11 mouse cellular contexts compared by ENCODE assay signal in the genomic region with DNA sequence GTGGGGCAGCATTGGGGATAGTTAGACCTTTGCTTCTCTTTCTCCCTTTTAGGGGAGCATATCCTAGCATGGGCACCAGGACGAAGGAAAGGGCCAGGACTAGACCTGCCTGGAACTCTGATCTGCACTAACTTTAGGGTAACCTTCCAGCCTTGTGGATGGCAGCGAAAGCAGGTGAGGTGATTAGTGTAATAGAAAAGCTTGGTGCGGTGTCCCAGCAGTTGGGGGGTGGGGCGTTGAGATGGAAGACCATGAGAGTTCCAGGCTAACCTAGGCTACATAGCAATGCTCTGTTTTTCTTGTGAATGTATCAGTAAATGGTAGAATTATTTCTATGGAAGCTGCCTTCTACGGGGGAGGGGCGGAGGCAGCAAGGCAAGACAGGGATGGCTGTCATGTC. TPM values are rescaled to one million over a fixed set of nuclear protein-coding genes. Genes with fewer than 3 reads are reported as not detected.
DNase-seq lines count a peak whose midpoint lies in the region; ATAC-seq and TF ChIP-seq lines count a peak whose summit lies in the region.
"Had no signal": no experiment of that assay in that cellular context is flagged by ENCODE, and none has a peak within 500 bp of the region (broad histone marks: within the 10 kb centered on the region; RNA-seq: fewer than 3 reads in every experiment).

No protein-coding gene starts in this region.

- peak overlapping the region; percentile 88 for H3K27ac ChIP-seq in gastrocnemius, adult 2 months
- no peak overlapping the region for H3K27ac ChIP-seq in liver, embryonic 13.5 days
- H3K27ac ChIP-seq in liver, embryonic 12.5 days: no peak overlapping the region
- peak overlapping the region; percentile 93; the same call in 1 of the 2 replicates for H3K27ac ChIP-seq in embryonic facial prominence, embryonic 13.5 days
- no peak overlapping the region for H3K27ac ChIP-seq in limb, embryonic 14.5 days (replicated peaks; ENCODE audit: low read depth, low read length)

- H3K4me3 ChIP-seq in gastrocnemius, adult 2 months: peak overlapping the region; percentile 77
- H3K4me3 ChIP-seq in liver, embryonic 13.5 days (replicated peaks): no peak overlapping the region
- no peak overlapping the region for H3K4me3 ChIP-seq in liver, embryonic 12.5 days
- peak overlapping the region; percentile 63 for H3K4me3 ChIP-seq in embryonic facial prominence, embryonic 13.5 days
- H3K4me3 ChIP-seq in limb, embryonic 14.5 days (replicated peaks; ENCODE audit: low read length): peak overlapping the region; percentile 54

- TF ChIP-seq POLR2A in limb, embryonic 14.5 days (IDR thresholded peaks at IDR 0.05; ENCODE audit: borderline replicate concordance, extremely low read depth, insufficient read depth, insufficient read length): no peak

- H3K27me3 ChIP-seq in liver, embryonic 13.5 days: peaks cover 54% of the 10 kb centered on the region
- peaks cover 59% of the 10 kb centered on the region for H3K27me3 ChIP-seq in liver, embryonic 12.5 days (replicated peaks)
- H3K27me3 ChIP-seq in embryonic facial prominence, embryonic 13.5 days: no peaks in the 10 kb centered on the region
- H3K27me3 ChIP-seq in limb, embryonic 14.5 days (ENCODE audit: control insufficient read depth, insufficient read depth, low read length): no peaks in the 10 kb centered on the region
- H3K27me3 ChIP-seq: Patski had no signal

- H3K9ac ChIP-seq in liver, embryonic 13.5 days: no peak overlapping the region
- no peak overlapping the region for H3K9ac ChIP-seq in liver, embryonic 12.5 days
- H3K9ac ChIP-seq in embryonic facial prominence, embryonic 13.5 days: peak overlapping the region; percentile 82
- H3K9ac ChIP-seq in limb, embryonic 14.5 days (ENCODE audit: low read depth, low read length, severe bottlenecking): no peak overlapping the region; the same call in 1 of the 2 replicates

- H3K4me2 ChIP-seq in liver, embryonic 13.5 days: peak overlapping the region; percentile 51; the same call in 1 of the 2 replicates
- H3K4me2 ChIP-seq in liver, embryonic 12.5 days: no peak overlapping the region
- H3K4me2 ChIP-seq in embryonic facial prominence, embryonic 13.5 days: peak overlapping the region; percentile 88
- H3K4me2 ChIP-seq in limb, embryonic 14.5 days (replicated peaks; ENCODE audit: low read depth, low read length, severe bottlenecking): peak overlapping the region; percentile 77

- no peak for TF ChIP-seq CTCF in gastrocnemius, adult 2 months (IDR thresholded peaks at IDR 0.05)

- no peak for ATAC-seq in liver, embryonic 13.5 days (ENCODE audit: low read depth)
- ATAC-seq in liver, embryonic 12.5 days: no peak
- ATAC-seq in embryonic facial prominence, embryonic 13.5 days (ENCODE audit: insufficient number of reproducible peaks, insufficient read depth, low FRiP score, low TSS enrichment, low read depth): no peak
- no peak for ATAC-seq in limb, embryonic 14.5 days (ENCODE audit: low FRiP score, low read depth)
- no peak for ATAC-seq in granulocyte monocyte progenitor cell, adult 5-6 weeks (replicated peaks; ENCODE audit: poor library complexity, severe bottlenecking)
- no peak for ATAC-seq in CD4-positive, CD25-positive, alpha-beta regulatory T cell, adult 4 months
- ATAC-seq: Patski had no signal

- H3K4me1 ChIP-seq in liver, embryonic 13.5 days (replicated peaks): peaks cover 21% of the 10 kb centered on the region; the same call in 1 of the 2 replicates
- H3K4me1 ChIP-seq in liver, embryonic 12.5 days: peaks cover 16% of the 10 kb centered on the region
- peaks cover 29% of the 10 kb centered on the region for H3K4me1 ChIP-seq in embryonic facial prominence, embryonic 13.5 days
- peaks cover 17% of the 10 kb centered on the region for H3K4me1 ChIP-seq in limb, embryonic 14.5 days (ENCODE audit: control insufficient read depth, insufficient read depth, low read length)

- intact Hi-C loops in gastrocnemius, adult 2 months (cut with DNase I): no loop called here
- intact Hi-C loops in gastrocnemius, postnatal 14 days (cut with DNase I; ENCODE audit: low total_unique reads): no loop called here

- 73% methylated on average over 6 of the region's 6 CpGs for WGBS in liver, embryonic 13.5 days (ENCODE audit: insufficient replicate concordance)
- WGBS in liver, embryonic 12.5 days (ENCODE audit: insufficient replicate concordance): 77% methylated on average over 6 of the region's 6 CpGs
- 89% methylated on average over 6 of the region's 6 CpGs for WGBS in embryonic facial prominence, embryonic 13.5 days
- WGBS in limb, embryonic 14.5 days: 88% methylated on average over 6 of the region's 6 CpGs

- no peaks in the 10 kb centered on the region for H3K36me3 ChIP-seq in liver, embryonic 13.5 days
- no peaks in the 10 kb centered on the region for H3K36me3 ChIP-seq in liver, embryonic 12.5 days
- peaks cover 21% of the 10 kb centered on the region for H3K36me3 ChIP-seq in embryonic facial prominence, embryonic 13.5 days
- H3K36me3 ChIP-seq in limb, embryonic 14.5 days (ENCODE audit: control insufficient read depth, insufficient read depth, low read length): peaks cover 5% of the 10 kb centered on the region; the same call in 1 of the 2 replicates

- no peaks in the 10 kb centered on the region for H3K9me3 ChIP-seq in liver, embryonic 13.5 days (replicated peaks)
- H3K9me3 ChIP-seq in liver, embryonic 12.5 days (replicated peaks): no peaks in the 10 kb centered on the region
- no peaks in the 10 kb centered on the region for H3K9me3 ChIP-seq in embryonic facial prominence, embryonic 13.5 days
- no peaks in the 10 kb centered on the region for H3K9me3 ChIP-seq in limb, embryonic 14.5 days (ENCODE audit: control insufficient read depth, low read length)

- no peak for DNase-seq in gastrocnemius, adult 2 months
- no peak for DNase-seq in gastrocnemius, postnatal 14 days
- DNase-seq in liver, embryonic 13.5 days: no peak
- DNase-seq in limb, embryonic 14.5 days (ENCODE audit: low spot score): no peak
- DNase-seq: adrenal gland, postnatal 10 days had no signal

RNA-seq across cellular contexts. Expression of gene Mtmr11, which starts 1.2 kb away (rescaled TPM):
- total RNA-seq in gastrocnemius, adult 2 months (2021): 1 to 10 TPM; 1.9 to 2.5 TPM
- 1 to 10 TPM; 4.1 to 5.2 TPM for total RNA-seq in gastrocnemius, postnatal 14 days (2021)
- polyA plus RNA-seq in liver, embryonic 13.5 days (2015; fragmentation: Nextera tagmentation; extraction: Ambion mirVana): 1.9 and 2.2 TPM in 2 replicates
- polyA plus RNA-seq in liver, embryonic 12.5 days (2016; fragmentation: Nextera tagmentation; extraction: Ambion mirVana): 2.4 and 3.9 TPM in 2 replicates
- polyA plus RNA-seq in embryonic facial prominence, embryonic 13.5 days (2015; fragmentation: Nextera tagmentation; extraction: Ambion mirVana): 37.3 and 38.2 TPM in 2 replicates
- polyA plus RNA-seq in limb, embryonic 14.5 days (2012; rRNA removed): 42.9 and 44.9 TPM in 2 replicates
- polyA plus RNA-seq in limb, embryonic 14.5 days (2014; fragmentation: Nextera tagmentation; extraction: Ambion mirVana): 27.5 and 34.1 TPM in 2 replicates
- not detected in 2 replicates for total RNA-seq in granulocyte monocyte progenitor cell, adult 5-6 weeks (2014; fragmentation: Nextera tagmentation)
- total RNA-seq in granulocyte monocyte progenitor cell, adult 5-6 weeks (2017): 2.6 TPM in 1 of 2 replicates, not detected in the other
- polyA plus RNA-seq in CD4-positive, CD25-positive, alpha-beta regulatory T cell, adult 4 months (2017; shearing (Covaris generic)): 1 to 10 TPM; 2.3 to 2.4 TPM
- total RNA-seq: hematopoietic stem cell, adult 5-6 weeks had no signal

RNA-seq across cellular contexts. Expression of gene Sf3b4, which starts 9.1 kb away (rescaled TPM):
- 10 to 100 TPM; 11.0 to 11.7 TPM for total RNA-seq in gastrocnemius, adult 2 months (2021)
- total RNA-seq in gastrocnemius, postnatal 14 days (2021): 10 to 100 TPM; 10.3 to 13.2 TPM
- 103 and 110 TPM in 2 replicates for polyA plus RNA-seq in liver, embryonic 13.5 days (2015; fragmentation: Nextera tagmentation; extraction: Ambion mirVana)
- polyA plus RNA-seq in liver, embryonic 12.5 days (2016; fragmentation: Nextera tagmentation; extraction: Ambion mirVana): 135 and 142 TPM in 2 replicates
- polyA plus RNA-seq in embryonic facial prominence, embryonic 13.5 days (2015; fragmentation: Nextera tagmentation; extraction: Ambion mirVana): 163 and 184 TPM in 2 replicates
- polyA plus RNA-seq in limb, embryonic 14.5 days (2012; rRNA removed): 126 and 185 TPM in 2 replicates
- polyA plus RNA-seq in limb, embryonic 14.5 days (2014; fragmentation: Nextera tagmentation; extraction: Ambion mirVana): 173 and 179 TPM in 2 replicates
- total RNA-seq in granulocyte monocyte progenitor cell, adult 5-6 weeks (2014; fragmentation: Nextera tagmentation): 94.6 and 123 TPM in 2 replicates
- total RNA-seq in granulocyte monocyte progenitor cell, adult 5-6 weeks (2017): 18.4 and 22.7 TPM in 2 replicates
- 10 to 100 TPM; 53.4 to 58.5 TPM for polyA plus RNA-seq in CD4-positive, CD25-positive, alpha-beta regulatory T cell, adult 4 months (2017; shearing (Covaris generic))

RNA-seq across cellular contexts. Expression of gene Sv2a, which starts 17.9 kb away (rescaled TPM):
- total RNA-seq in gastrocnemius, adult 2 months (2021): under 1 TPM; 0.25 to 0.26 TPM
- 1 to 10 TPM; 1.8 to 4.0 TPM for total RNA-seq in gastrocnemius, postnatal 14 days (2021)
- polyA plus RNA-seq in liver, embryonic 13.5 days (2015; fragmentation: Nextera tagmentation; extraction: Ambion mirVana): 0.44 and 0.49 TPM in 2 replicates
- polyA plus RNA-seq in liver, embryonic 12.5 days (2016; fragmentation: Nextera tagmentation; extraction: Ambion mirVana): 1.1 and 1.4 TPM in 2 replicates
- 7.6 and 8.7 TPM in 2 replicates for polyA plus RNA-seq in embryonic facial prominence, embryonic 13.5 days (2015; fragmentation: Nextera tagmentation; extraction: Ambion mirVana)
- polyA plus RNA-seq in limb, embryonic 14.5 days (2012; rRNA removed): 13.2 and 13.8 TPM in 2 replicates
- 3.6 and 3.8 TPM in 2 replicates for polyA plus RNA-seq in limb, embryonic 14.5 days (2014; fragmentation: Nextera tagmentation; extraction: Ambion mirVana)
- total RNA-seq in granulocyte monocyte progenitor cell, adult 5-6 weeks (2014; fragmentation: Nextera tagmentation): 0.39 and 1.7 TPM in 2 replicates
- total RNA-seq in granulocyte monocyte progenitor cell, adult 5-6 weeks (2017): 0.21 and 1.7 TPM in 2 replicates
- polyA plus RNA-seq in CD4-positive, CD25-positive, alpha-beta regulatory T cell, adult 4 months (2017; shearing (Covaris generic)): 1 to 10 TPM in 1 of 2 experiments, under 1 TPM in 1; 0.80 to 2.0 TPM

RNA-seq across cellular contexts. Expression of gene Bola1, which starts 56.5 kb away (rescaled TPM):
- 10 to 100 TPM; 24.5 to 29.3 TPM for total RNA-seq in gastrocnemius, adult 2 months (2021)
- 10 to 100 TPM; 26.4 to 27.7 TPM for total RNA-seq in gastrocnemius, postnatal 14 days (2021)
- 50.7 and 56.1 TPM in 2 replicates for polyA plus RNA-seq in liver, embryonic 13.5 days (2015; fragmentation: Nextera tagmentation; extraction: Ambion mirVana)
- 57.4 and 61.7 TPM in 2 replicates for polyA plus RNA-seq in liver, embryonic 12.5 days (2016; fragmentation: Nextera tagmentation; extraction: Ambion mirVana)
- polyA plus RNA-seq in embryonic facial prominence, embryonic 13.5 days (2015; fragmentation: Nextera tagmentation; extraction: Ambion mirVana): 46.6 and 55.0 TPM in 2 replicates
- polyA plus RNA-seq in limb, embryonic 14.5 days (2012; rRNA removed): 38.8 and 43.9 TPM in 2 replicates
- 47.7 and 60.2 TPM in 2 replicates for polyA plus RNA-seq in limb, embryonic 14.5 days (2014; fragmentation: Nextera tagmentation; extraction: Ambion mirVana)
- total RNA-seq in granulocyte monocyte progenitor cell, adult 5-6 weeks (2014; fragmentation: Nextera tagmentation): 9.4 and 44.0 TPM in 2 replicates
- 45.3 and 56.0 TPM in 2 replicates for total RNA-seq in granulocyte monocyte progenitor cell, adult 5-6 weeks (2017)
- 10 to 100 TPM; 30.5 to 33.8 TPM for polyA plus RNA-seq in CD4-positive, CD25-positive, alpha-beta regulatory T cell, adult 4 months (2017; shearing (Covaris generic))

RNA-seq across cellular contexts. Expression of gene Hist2h2ab, which starts 56.6 kb away (rescaled TPM):
- total RNA-seq in gastrocnemius, adult 2 months (2021): 1 to 10 TPM in 1 of 2 experiments, under 1 TPM in 1; 0.87 to 1.2 TPM
- 1 to 10 TPM; 3.4 to 7.1 TPM for total RNA-seq in gastrocnemius, postnatal 14 days (2021)
- polyA plus RNA-seq in liver, embryonic 13.5 days (2015; fragmentation: Nextera tagmentation; extraction: Ambion mirVana): 0.85 TPM in 1 of 2 replicates, not detected in the other
- polyA plus RNA-seq in liver, embryonic 12.5 days (2016; fragmentation: Nextera tagmentation; extraction: Ambion mirVana): 0.71 and 0.86 TPM in 2 replicates
- 1.7 TPM in 1 of 2 replicates, not detected in the other for polyA plus RNA-seq in embryonic facial prominence, embryonic 13.5 days (2015; fragmentation: Nextera tagmentation; extraction: Ambion mirVana)
- 1.7 and 2.7 TPM in 2 replicates for polyA plus RNA-seq in limb, embryonic 14.5 days (2012; rRNA removed)
- polyA plus RNA-seq in limb, embryonic 14.5 days (2014; fragmentation: Nextera tagmentation; extraction: Ambion mirVana): 0.99 and 1.3 TPM in 2 replicates
- 2.9 and 4.4 TPM in 2 replicates for total RNA-seq in granulocyte monocyte progenitor cell, adult 5-6 weeks (2014; fragmentation: Nextera tagmentation)
- 239 TPM in 2 replicates for total RNA-seq in granulocyte monocyte progenitor cell, adult 5-6 weeks (2017)
- not detected for polyA plus RNA-seq in CD4-positive, CD25-positive, alpha-beta regulatory T cell, adult 4 months (2017; shearing (Covaris generic))

Comparison
In these comparisons a context has a peak if more than half of its experiments do, and no peak if none do; other contexts are left out.
1. H3K27ac ChIP-seq: peak in gastrocnemius, adult 2 months (single experiment) and embryonic facial prominence, embryonic 13.5 days (single experiment); none in liver, embryonic 13.5 days (single experiment), liver, embryonic 12.5 days (single experiment) and limb, embryonic 14.5 days (single experiment).
2. H3K4me3 ChIP-seq: peak in gastrocnemius, adult 2 months (single experiment), embryonic facial prominence, embryonic 13.5 days (single experiment) and limb, embryonic 14.5 days (single experiment); none in liver, embryonic 13.5 days (single experiment) and liver, embryonic 12.5 days (single experiment).